Comparison of ENCODE assay signal across 12 mouse cellular contexts in the genomic region with DNA sequence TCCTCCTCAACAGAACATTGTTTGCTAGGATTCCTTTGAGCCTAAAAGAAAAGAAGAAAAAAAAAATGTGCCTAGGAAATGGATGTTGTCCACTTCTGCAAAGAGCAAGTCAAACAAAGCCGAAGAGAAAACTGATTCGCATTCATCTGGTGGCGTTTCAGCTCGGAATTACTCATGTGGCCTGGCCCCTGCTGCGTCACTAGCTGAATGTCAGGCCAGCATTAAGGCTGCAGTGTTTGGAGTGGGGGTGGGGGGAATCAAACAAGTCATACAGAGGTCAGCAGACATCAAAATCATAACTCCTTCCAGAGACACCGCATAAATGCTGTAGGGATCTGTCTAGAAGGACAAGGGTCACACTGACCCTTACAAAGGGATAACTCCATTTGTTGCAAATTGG.
DNase-seq lines count a peak whose midpoint lies in the region; ATAC-seq and TF ChIP-seq lines count a peak whose summit lies in the region.
"Had no signal": no experiment of that assay in that cellular context is flagged by ENCODE, and none has a peak within 500 bp of the region (broad histone marks: within the 10 kb centered on the region; RNA-seq: fewer than 3 reads in every experiment).

No protein-coding gene starts in this region.

- H3K9ac ChIP-seq in embryonic facial prominence, embryonic 12.5 days: no peak overlapping the region
- no peak overlapping the region for H3K9ac ChIP-seq in midbrain, embryonic 14.5 days (replicated peaks; ENCODE audit: low read length)
- H3K9ac ChIP-seq: forebrain, embryonic 15.5 days; neural tube, embryonic 13.5 days had no signal

- no peak for TF ChIP-seq CTCF in gastrocnemius, adult 2 months (IDR thresholded peaks at IDR 0.05)

- H3K27me3 ChIP-seq in embryonic facial prominence, embryonic 12.5 days: no peaks in the 10 kb centered on the region
- H3K27me3 ChIP-seq in midbrain, embryonic 14.5 days (ENCODE audit: control insufficient read depth, insufficient read depth, low read length): no peaks in the 10 kb centered on the region
- H3K27me3 ChIP-seq: forebrain, embryonic 15.5 days; neural tube, embryonic 13.5 days had no signal

- peaks cover 4% of the 10 kb centered on the region; the same call in 1 of the 2 replicates for H3K4me1 ChIP-seq in embryonic facial prominence, embryonic 12.5 days
- 0 out of 2 replicates have a peak, but pooled peaks cover 6% of the 10 kb centered on the region for H3K4me1 ChIP-seq in midbrain, embryonic 14.5 days (ENCODE audit: control insufficient read depth, insufficient read depth, low read length)
- H3K4me1 ChIP-seq: forebrain, embryonic 15.5 days had no signal

- DNase-seq in gastrocnemius, adult 2 months: no peak
- no peak for DNase-seq in gastrocnemius, adult 8-10 months (ENCODE audit: low spot score in 2 of 2)
- DNase-seq in layer of hippocampus, adult 9-11 months: peak; percentile 23
- no peak for DNase-seq in layer of hippocampus, adult 9-10 months (ENCODE audit: low spot score)
- DNase-seq in midbrain, embryonic 14.5 days: peak; percentile 47
- DNase-seq in thymus, postnatal 14 days: no peak
- no peak for DNase-seq in layer of hippocampus, postnatal 10 days (ENCODE audit: low spot score in 2 of 2)
- DNase-seq: cerebellum, adult 9-11 months had no signal

- ATAC-seq in embryonic facial prominence, embryonic 12.5 days (ENCODE audit: insufficient number of reproducible peaks, insufficient read depth, low FRiP score, low TSS enrichment): no peak
- ATAC-seq in midbrain, embryonic 14.5 days (ENCODE audit: low FRiP score, low TSS enrichment): no peak
- ATAC-seq: activated CD4-positive, CD25-positive, alpha-beta regulatory T cell, adult 4 months; forebrain, embryonic 15.5 days had no signal

- no peaks in the 10 kb centered on the region for H3K36me3 ChIP-seq in embryonic facial prominence, embryonic 12.5 days
- no peaks in the 10 kb centered on the region for H3K36me3 ChIP-seq in midbrain, embryonic 14.5 days (ENCODE audit: control insufficient read depth, insufficient read depth, low read length)
- H3K36me3 ChIP-seq: forebrain, embryonic 15.5 days; neural tube, embryonic 13.5 days had no signal

- no peaks in the 10 kb centered on the region for H3K9me3 ChIP-seq in embryonic facial prominence, embryonic 12.5 days
- H3K9me3 ChIP-seq in midbrain, embryonic 14.5 days (ENCODE audit: control insufficient read depth, low read length): no peaks in the 10 kb centered on the region
- H3K9me3 ChIP-seq: forebrain, embryonic 15.5 days; neural tube, embryonic 13.5 days had no signal

- H3K4me2 ChIP-seq in embryonic facial prominence, embryonic 12.5 days (replicated peaks): no peak overlapping the region
- no peak overlapping the region for H3K4me2 ChIP-seq in midbrain, embryonic 14.5 days (ENCODE audit: low read length)
- H3K4me2 ChIP-seq: forebrain, embryonic 15.5 days; neural tube, embryonic 13.5 days had no signal

- WGBS in embryonic facial prominence, embryonic 12.5 days: 18% methylated on average over 6 of the region's 6 CpGs
- 22% methylated on average over 6 of the region's 6 CpGs for WGBS in midbrain, embryonic 14.5 days

- intact Hi-C loops in gastrocnemius, adult 2 months (cut with DNase I): no loop called here

- H3K27ac ChIP-seq in gastrocnemius, adult 2 months: peak overlapping the region; percentile 12; the same call in 1 of the 2 replicates
- H3K27ac ChIP-seq in embryonic facial prominence, embryonic 12.5 days: 0 out of 2 replicates have a peak overlapping the region, but pooled peaks have one; percentile 5
- H3K27ac ChIP-seq in midbrain, embryonic 14.5 days (replicated peaks; ENCODE audit: low read depth, low read length): no peak overlapping the region
- H3K27ac ChIP-seq: forebrain, embryonic 15.5 days; neural tube, embryonic 13.5 days had no signal

- H3K4me3 ChIP-seq in gastrocnemius, adult 2 months: no peak overlapping the region
- no peak overlapping the region for H3K4me3 ChIP-seq in embryonic facial prominence, embryonic 12.5 days
- no peak overlapping the region for H3K4me3 ChIP-seq in midbrain, embryonic 14.5 days (replicated peaks; ENCODE audit: low read depth, low read length)
- H3K4me3 ChIP-seq: forebrain, embryonic 15.5 days; neural tube, embryonic 13.5 days had no signal

Comparison
In these comparisons a context has a peak if more than half of its experiments do, and no peak if none do; other contexts are left out.
1. DNase-seq: peak in layer of hippocampus, adult 9-11 months (single experiment) and midbrain, embryonic 14.5 days (single experiment); none in gastrocnemius, adult 2 months (single experiment), gastrocnemius, adult 8-10 months (0 of 2), layer of hippocampus, adult 9-10 months (single experiment), thymus, postnatal 14 days (single experiment) and layer of hippocampus, postnatal 10 days (0 of 2).